Mouse (Mus musculus) heart, adult 11 months (tissue): ENCODE data around the gene Ceacam16.
A peak's percentile ranks its signal among the peaks of the same experiment; 100 is the strongest.

Experiments
- DNase-seq: peaks from one replicate; pipeline ENCODE4 v3.0.0; 2022

Gene Ceacam16

GRCm38 (mm10) chr7:19861199-19861598 lies at the start of gene Ceacam16:
Gene Ceacam16, minus strand, starts transcription at chr7:19861299.
- DNase-seq = peak; percentile 89

GRCm38 (mm10) chr7:19910421-19911291 lies 49.6 kb upstream of the Ceacam16 start:
- DNase-seq = peak; percentile 97

GRCm38 (mm10) chr7:19889881-19890280 lies 28.8 kb upstream of the Ceacam16 start:
- peak; percentile 82 for DNase-seq

- DNase-seq = no peak
These were observed 26.8 kb upstream of the Ceacam16 start, which contains the start of gene Ceacam19 for GRCm38 (mm10) chr7:19887849-19888248. Gene Ceacam19, minus strand, starts transcription at chr7:19887965.

- DNase-seq = peak; percentile 36
These were observed 19.7 kb upstream of the Ceacam16 start for GRCm38 (mm10) chr7:19880754-19881153.

DNA sequence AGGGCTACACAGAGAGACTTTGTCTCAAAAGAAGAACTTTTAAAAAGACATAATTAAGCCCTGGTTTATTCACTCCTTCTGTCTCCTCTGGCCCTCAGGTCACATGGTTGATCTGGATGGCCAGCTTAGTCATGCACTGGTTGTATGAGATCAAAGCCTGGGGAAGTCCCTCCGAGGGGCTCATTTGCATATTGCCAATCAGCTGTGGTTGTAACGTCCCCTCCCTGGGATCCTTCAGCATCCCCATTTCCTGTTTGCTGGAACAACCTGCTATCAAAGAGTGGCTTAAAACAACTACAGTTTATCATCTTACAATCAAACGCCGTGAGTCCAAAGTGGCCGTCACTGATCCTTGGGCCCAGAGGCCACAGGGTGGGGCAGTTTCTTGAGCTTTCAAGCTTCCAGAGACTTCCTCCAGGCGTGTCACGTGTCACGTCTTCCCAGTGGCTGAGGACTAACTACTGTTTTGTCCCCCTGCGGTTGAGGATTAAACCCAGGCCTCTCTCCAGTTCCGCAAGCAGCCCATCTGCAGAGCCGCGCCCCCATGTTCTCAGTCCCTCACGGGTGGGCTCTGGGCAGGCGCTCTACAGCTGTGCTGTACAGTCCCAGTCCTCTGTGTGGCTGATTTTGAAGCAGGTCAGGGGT lies 15.8 kb upstream of the Ceacam16 start:
- peak; percentile 96 for DNase-seq

DNA sequence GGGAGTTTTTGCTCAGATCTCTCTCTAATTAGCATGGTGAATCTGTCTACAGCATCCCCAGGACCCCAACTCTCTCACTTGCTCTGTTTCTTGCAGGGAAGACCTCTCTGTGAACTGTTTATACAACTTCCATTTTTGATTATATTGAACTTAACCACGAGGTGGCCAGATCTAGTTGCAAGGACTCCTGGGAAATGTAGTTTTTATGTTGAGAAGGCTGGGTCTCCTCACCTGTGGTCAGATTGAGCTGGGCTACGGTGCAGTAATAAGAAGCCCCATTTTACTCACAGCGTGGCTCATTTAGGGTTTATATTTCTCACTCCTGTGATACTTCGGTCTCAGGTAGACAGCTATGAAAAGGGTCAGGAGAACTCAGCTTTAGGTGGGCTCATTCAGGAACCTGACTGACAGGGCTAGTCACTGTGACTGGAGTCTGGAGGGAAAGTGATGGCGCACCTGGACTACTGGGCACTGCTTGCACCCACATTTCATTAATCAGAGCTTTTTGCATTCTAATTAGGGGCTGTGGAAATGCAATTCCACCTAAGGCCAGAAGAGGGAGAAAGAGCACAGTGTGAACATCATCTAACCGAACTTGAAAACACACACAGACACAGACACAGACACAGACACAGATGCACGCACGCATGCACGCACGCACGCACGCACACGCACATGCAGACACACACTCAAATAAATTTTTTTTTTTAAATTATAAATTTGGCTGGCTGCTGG lies 15.0 kb upstream of the Ceacam16 start:
- peak; percentile 92 for DNase-seq

DNA sequence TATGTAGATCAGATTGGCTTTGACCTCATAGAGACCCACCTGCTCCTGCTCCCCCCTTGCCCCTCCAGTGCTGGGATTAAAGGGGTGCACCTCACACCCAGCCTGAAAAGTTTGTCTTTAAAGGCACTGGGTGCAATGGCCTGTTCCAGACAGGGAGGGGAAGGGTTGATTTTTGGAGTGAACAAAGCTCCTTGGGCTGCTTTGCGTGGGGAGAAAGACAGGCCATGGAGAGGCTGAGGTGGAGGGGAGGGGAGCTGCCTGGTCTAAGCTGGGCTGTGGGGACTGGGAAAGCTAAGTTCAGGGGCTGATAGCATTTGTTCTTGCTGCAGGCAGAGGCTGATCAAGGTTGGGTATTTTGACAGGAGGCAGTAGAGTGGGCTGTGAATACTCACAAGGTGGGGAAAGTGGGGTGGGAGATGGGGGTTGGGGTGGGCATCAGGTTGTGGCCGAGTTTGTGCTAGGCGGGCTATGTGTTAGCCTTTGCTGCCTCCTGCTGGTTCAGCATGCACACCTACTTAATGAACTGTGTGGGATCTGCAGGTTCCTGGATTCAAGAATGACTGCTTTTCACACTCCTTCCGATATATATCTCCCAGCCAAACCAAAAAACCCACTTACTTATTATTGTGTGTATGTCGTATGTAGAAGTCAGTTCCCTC lies 11.0 kb upstream of the Ceacam16 start:
- DNase-seq = peak; percentile 90

DNA sequence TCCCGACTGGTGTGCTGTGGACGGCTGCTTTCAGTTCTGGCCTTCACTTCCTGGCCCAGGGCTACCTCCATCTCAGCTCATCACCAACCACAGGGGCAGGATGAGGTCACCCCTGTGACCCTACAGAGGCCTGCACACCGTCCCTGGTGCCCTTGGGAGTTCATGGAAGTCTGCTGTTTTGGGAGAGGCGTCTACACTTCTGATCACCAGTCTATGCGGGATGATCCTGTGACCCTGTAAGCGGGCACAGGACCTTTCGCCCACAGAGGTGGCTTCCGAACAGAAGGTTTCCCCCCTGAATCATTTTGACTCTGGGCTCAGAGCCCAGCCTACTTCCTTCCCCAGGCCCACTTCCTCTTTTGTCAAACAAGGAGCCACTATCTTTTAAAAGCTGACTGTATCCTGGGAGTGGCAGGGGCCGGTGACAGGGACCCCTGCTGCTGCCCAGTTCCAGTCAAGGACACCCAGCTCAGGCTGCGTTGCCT lies 10.1 kb upstream of the Ceacam16 start:
- peak; percentile 97 for DNase-seq

DNA sequence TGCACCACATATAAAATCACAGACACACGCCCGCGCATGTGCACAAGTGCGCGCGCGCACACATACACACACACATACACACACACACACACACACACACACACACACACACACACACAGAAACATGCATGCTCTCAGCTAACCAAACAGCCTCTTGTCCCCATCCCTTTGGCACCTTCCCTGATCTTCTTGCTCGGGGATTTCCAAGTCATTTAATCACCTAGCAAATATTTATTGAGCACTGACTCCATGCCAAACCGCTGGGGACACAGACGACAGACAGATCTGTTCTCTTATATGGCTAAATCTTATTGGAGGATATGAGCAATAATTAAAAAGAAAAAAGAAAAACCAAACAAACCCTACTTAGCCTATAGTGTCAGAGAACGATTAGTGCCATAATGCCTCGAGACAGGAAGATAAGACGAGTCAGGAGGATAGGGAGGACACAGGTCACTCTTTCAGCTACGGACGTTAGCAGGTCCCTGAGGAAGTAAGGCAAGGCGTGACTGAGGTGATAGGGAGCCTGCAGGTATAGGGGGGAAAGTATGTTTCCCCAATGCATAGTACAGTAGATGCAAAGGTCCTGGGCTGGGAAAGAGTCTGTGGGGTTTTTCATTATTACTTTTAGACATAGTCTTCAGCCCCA lies 6.8 kb upstream of the Ceacam16 start:
- DNase-seq = no peak

DNA sequence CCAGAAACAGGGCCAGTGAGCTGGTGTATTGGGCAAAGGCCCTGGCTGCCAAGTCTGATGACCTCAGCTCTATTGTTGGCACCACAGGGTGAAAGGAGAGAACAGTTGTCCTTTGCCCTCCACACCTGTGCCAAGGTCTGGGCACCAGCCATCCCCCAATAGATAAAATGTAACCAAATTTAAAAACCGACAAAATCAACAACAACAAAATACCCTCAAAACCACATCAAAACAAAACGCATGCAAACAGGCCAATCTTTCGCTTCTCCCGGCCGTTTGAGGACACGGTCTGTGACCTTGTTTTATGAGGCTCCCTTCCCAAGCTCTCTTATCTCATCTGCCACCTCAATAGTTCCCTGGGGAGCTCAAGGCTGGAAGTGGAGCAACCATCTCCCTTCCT lies 5.4 kb upstream of the Ceacam16 start:
- peak; percentile 93 for DNase-seq

DNA sequence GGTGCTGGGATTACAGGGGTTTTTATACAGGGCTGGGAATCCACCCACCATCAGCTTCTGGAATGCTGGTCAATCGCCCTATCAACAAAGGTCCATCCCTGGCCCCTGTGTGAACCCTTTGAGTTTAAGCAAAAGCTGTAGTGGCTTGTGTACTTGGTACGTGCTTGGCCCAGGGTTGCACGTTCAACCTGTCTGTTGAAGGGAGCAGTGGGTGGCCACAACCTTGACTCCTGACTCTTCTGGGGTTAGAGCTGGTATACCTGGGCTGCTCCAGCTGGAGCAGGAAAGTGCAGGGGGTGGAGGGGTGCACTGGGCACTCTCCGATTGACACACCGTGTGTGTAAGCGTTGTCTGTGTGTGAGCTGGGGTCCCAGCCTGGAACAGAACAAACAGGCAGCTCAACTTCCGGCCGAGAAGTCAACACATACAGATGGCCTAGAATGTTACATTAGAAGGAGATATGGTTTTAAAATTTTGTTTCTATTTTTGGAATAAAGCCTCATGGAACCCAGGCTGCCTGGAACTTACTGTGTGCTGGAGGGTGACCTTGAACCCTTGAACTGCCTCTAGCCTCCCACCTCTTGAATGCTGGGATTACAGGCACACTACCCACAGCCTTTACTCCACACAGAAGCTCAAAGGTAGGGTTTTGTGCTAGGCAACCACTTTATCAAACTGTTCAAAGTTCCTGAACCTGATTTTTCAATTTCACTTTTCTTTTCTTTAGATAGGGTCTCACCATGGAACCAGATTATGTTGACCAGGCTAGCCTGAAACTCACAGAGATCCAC lies 4.3 kb upstream of the Ceacam16 start:
- peak; percentile 81 for DNase-seq

- DNase-seq = peak; percentile 95
These were observed 3.1 kb upstream of the Ceacam16 start for GRCm38 (mm10) chr7:19864241-19864640.

DNA sequence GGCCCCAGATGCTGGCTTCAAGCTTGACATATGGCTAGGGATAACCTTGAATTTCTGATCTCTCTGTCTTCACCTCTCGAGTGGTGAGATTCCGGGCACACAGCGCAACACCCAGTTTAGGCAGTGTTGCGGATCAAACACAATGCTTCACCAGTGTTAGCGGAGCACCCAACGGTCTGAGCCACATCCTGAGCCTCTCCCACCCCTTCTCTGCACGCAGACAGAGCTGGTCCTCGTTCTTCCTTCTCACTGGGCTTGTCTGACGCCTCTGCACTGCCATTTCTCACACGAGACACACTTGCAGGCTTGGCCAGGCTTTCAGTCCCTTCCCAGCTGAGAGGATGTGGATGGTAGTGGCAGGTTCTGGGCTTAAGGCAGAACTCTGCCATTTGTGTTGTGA lies 1.4 kb downstream of the Ceacam16 start:
- DNase-seq = no peak

GRCm38 (mm10) chr7:19856283-19856682 lies 4.8 kb downstream of the Ceacam16 start:
- no peak for DNase-seq

DNA sequence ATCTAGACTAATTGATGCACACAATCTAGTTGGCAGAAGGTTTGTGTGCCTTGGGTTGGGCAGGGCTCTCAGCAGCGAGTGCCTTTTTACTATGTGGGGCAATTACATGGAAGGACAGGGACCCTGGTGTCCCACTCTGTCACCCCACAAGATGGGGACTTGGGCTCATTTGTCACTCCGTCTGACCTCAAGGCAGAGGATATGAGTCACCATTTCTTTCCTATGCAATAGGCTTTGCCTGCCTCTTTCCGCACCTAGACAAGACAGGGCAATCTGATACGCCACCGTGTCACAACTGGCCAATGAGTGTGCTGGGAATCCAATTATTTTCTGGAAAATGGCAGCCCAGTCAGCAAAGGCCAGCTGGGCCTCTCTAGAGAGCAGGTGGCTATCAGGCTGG lies 5.4 kb downstream of the Ceacam16 start:
- peak; percentile 82 for DNase-seq

DNA sequence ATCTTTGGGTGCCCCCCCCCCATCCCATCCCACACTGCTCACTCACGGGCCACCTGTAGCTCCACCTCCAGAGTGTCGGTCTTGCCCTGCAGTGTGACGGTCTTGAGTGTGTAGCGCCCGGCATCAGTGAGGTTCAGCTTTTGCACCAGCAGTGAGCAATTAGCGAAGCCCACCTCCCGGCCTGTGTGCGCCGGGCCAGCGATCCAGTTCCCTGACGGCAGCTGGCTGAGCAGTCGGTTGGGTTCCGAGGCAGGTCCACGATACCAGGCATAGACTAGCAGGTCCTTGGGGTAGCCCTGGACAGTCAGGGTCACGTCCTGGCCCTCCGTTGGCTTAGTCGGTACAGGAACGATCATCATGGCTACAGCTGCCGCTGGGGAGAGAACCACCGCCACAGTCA lies 7.6 kb downstream of the Ceacam16 start:
- DNase-seq = peak; percentile 85

- peak; percentile 90 for DNase-seq
These were observed 9.1 kb downstream of the Ceacam16 start, which contains the start of gene Gm19345 for GRCm38 (mm10) chr7:19851858-19852570. Gene Gm19345, plus strand, starts transcription at chr7:19852003.

- peak; percentile 92 for DNase-seq
These were observed 16.5 kb downstream of the Ceacam16 start for GRCm38 (mm10) chr7:19844521-19845171.

GRCm38 (mm10) chr7:19843561-19843960 lies 17.5 kb downstream of the Ceacam16 start:
- DNase-seq = peak; percentile 97
